Mouse (Mus musculus): ENCODE data around the gene Mapk8ip2. TPM values are rescaled to one million over a fixed set of nuclear protein-coding genes. Genes with fewer than 3 reads are reported as not detected.

Gene Mapk8ip2
- 0.41 and 0.42 TPM in 2 replicates for polyA plus RNA-seq (2014; fragmentation: Nextera tagmentation; extraction: Ambion mirVana)

DNA sequence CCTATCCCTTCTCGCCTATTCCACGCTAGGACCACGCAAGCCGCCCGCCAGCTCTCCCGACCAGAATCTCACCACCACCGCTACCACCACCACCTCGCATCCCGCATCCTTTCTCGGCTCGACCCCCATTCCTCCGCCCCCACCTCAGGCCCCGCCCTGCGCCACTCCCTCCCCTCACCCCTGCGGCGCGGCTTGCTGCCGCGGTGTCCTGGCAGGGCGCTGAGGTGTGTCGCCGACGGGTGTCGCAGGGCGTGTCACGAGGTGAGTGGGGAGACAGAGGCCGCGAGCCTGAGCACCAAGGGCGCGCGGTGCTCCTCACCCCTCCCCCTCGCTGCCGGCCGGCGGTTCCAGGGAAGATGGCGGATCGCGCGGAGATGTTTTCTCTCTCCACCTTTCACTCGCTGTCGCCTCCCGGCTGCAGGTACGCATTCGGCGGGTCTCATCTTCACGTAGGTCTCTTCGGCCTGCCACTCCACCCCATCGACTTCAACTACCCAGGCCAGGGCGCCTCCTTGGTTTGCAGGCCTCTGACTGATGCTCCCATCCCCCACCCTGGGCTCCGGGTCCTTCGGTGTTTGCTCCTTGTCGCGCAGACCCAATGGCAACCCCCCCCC, at the start of gene Mapk8ip2:
TSS of gene Mapk8ip2 (plus strand) at position 49 of the 614 bp plus-strand sequence.
- Histone ChIP-seq H3K4me2 (ENCODE audit: low read length) (peak within 1 kb of the TSS; percentile 75), H3K4me1 (ENCODE audit: control insufficient read depth in 2 of 2, insufficient read depth in 2 of 2, low read length in 2 of 2) (peaks cover 6 to 9% of the 10 kb centered on the region in 2 experiments; a peak in 3 of 4 replicates), H3K27ac (replicated peaks in 1 of 2; ENCODE audit: control insufficient read depth in 1 of 2, insufficient read depth in 1 of 2, low read depth in 2 of 2, low read length in 2 of 2) (no peak within 1 kb of the TSS), H3K9me3 (ENCODE audit: control insufficient read depth, low read length) (no peaks in the 10 kb centered on the region), H3K4me3 (ENCODE audit: control insufficient read depth in 1 of 2, insufficient read depth in 1 of 2, low read depth in 1 of 2, low read length in 2 of 2) (peak within 1 kb of the TSS; percentile 32 to 41), H3K27me3 (ENCODE audit: control insufficient read depth, insufficient read depth, low read length) (peaks cover 68% of the 10 kb centered on the region), H3K36me3 (ENCODE audit: control insufficient read depth, insufficient read depth, low read length) (no peaks in the 10 kb centered on the region), H3K9ac (ENCODE audit: low read length) (no peak within 1 kb of the TSS)
- no peak for ATAC-seq (ENCODE audit: insufficient number of reproducible peaks, insufficient read depth, low FRiP score, low read depth)
- under 1% methylated on average over 53 of the region's 53 CpGs for WGBS

DNA sequence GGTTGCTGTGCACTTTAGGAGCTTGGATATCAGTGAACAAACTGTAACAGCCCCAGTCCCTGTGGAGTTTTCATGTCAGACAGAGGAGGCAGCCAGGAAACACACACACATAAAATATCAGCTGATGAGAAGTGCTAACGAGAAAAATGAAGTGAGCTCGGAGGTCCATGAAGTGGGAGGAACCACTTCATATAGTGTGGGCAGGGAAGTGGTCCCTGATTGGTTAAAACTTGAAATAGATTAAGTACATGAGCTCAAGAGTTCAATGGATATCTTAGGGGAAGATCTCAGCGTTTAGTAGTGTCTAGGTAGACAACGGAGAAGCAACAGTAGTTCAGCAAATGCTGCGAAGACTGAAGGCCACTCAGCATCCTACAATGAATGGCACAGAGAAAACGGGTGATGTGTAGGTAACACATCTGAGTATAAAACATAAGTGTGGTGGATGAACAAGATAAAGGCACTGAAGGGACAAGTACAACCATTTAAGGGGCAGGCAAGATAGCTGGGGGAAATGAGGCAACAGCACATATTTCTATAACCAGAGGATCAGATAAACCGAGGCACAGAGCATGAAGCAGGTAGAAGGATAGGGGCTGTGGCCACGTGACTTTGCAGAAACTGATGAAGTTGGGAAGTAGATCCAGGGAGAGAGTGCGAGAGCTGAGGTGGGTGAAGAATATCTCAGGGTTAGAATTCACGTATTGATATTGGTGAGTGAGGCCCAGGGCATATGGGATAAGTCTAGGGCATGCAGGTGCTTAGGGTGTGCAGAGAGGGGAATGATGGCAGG, 48.7 kb upstream of the Mapk8ip2 start:
- WGBS, result 70% methylated on average over 10 of the region's 10 CpGs

DNA sequence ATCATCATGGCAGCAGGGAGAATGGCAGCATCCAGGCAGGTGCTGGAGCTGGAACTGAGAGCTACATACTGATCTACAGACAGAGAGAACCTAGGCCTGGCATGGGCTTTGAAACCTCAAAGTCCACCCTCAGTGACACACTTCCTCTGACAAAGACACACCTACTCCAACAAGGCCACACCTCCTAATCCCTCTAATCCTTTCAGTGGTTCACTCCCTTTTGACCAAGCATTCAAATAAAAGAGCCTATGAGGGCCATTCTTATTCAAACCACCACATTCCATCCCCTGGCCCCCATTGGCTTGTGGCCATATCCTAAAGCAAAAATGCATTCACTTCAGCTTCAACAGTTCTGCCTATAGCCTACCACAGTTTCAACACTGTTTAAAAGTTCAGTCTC, 47.0 kb upstream of the Mapk8ip2 start:
- no peak overlapping the region for H3K4me3 ChIP-seq (ENCODE audit: control insufficient read depth in 1 of 2, insufficient read depth in 1 of 2, low read depth in 1 of 2, low read length in 2 of 2)
- peaks cover 10% of the 10 kb centered on the region; the same call in 1 of the 2 replicates for H3K9me3 ChIP-seq (ENCODE audit: control insufficient read depth, low read length)
- H3K27ac ChIP-seq (replicated peaks in 1 of 2; ENCODE audit: control insufficient read depth in 1 of 2, insufficient read depth in 1 of 2, low read depth in 2 of 2, low read length in 2 of 2), result no peak overlapping the region
- no peaks in the 10 kb centered on the region for H3K27me3 ChIP-seq (ENCODE audit: control insufficient read depth, insufficient read depth, low read length)
- no peak for ATAC-seq (ENCODE audit: insufficient number of reproducible peaks, insufficient read depth, low FRiP score, low read depth)
- H3K4me1 ChIP-seq (ENCODE audit: control insufficient read depth in 2 of 2, insufficient read depth in 2 of 2, low read length in 2 of 2), result no peaks in the 10 kb centered on the region
- no peak overlapping the region for H3K4me2 ChIP-seq (ENCODE audit: low read length)
- no peaks in the 10 kb centered on the region for H3K36me3 ChIP-seq (ENCODE audit: control insufficient read depth, insufficient read depth, low read length)
- no peak overlapping the region for H3K9ac ChIP-seq (ENCODE audit: low read length)

More for the DNA sequence above, 48.7 kb upstream of the Mapk8ip2 start:
- no peaks in the 10 kb centered on the region for H3K4me1 ChIP-seq (ENCODE audit: control insufficient read depth in 2 of 2, insufficient read depth in 2 of 2, low read length in 2 of 2)
- H3K27me3 ChIP-seq (ENCODE audit: control insufficient read depth, insufficient read depth, low read length), result no peaks in the 10 kb centered on the region
- no peak overlapping the region for H3K4me2 ChIP-seq (ENCODE audit: low read length)
- no peak overlapping the region for H3K4me3 ChIP-seq (ENCODE audit: control insufficient read depth in 1 of 2, insufficient read depth in 1 of 2, low read depth in 1 of 2, low read length in 2 of 2)
- no peak overlapping the region for H3K9ac ChIP-seq (ENCODE audit: low read length)
- no peaks in the 10 kb centered on the region for H3K36me3 ChIP-seq (ENCODE audit: control insufficient read depth, insufficient read depth, low read length)
- ATAC-seq (ENCODE audit: insufficient number of reproducible peaks, insufficient read depth, low FRiP score, low read depth), result no peak
- peaks cover 10% of the 10 kb centered on the region; the same call in 1 of the 2 replicates for H3K9me3 ChIP-seq (ENCODE audit: control insufficient read depth, low read length)
- no peak overlapping the region for H3K27ac ChIP-seq (replicated peaks in 1 of 2; ENCODE audit: control insufficient read depth in 1 of 2, insufficient read depth in 1 of 2, low read depth in 2 of 2, low read length in 2 of 2)

DNA sequence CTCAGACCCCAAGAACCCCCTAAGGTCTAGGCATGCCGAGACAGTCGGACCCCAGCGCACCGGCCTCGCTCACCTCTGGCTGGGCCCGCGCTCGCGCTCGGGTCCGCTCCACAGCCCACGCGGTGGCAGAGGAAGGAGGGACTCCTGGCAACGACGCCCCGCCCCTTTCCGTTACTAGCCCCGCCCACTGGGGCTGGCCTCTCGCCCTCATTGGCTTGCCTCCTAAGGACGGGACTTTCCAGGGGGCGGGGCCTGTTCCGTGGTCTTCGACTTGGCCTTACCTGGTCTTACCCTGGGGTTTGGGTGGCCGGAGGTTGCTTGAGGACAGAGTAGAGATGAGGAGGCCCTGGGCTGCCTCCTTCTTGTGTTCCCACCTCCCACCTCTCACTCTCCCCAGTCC, 43.6 kb upstream of the Mapk8ip2 start, which contains the start of gene Syce3:
TSS of gene Syce3 (minus strand) at position 386 of the 400 bp plus-strand sequence.
- no peaks in the 10 kb centered on the region for H3K36me3 ChIP-seq (ENCODE audit: control insufficient read depth, insufficient read depth, low read length)
- H3K27me3 ChIP-seq (ENCODE audit: control insufficient read depth, insufficient read depth, low read length), result no peaks in the 10 kb centered on the region
- H3K9me3 ChIP-seq (ENCODE audit: control insufficient read depth, low read length), result peaks cover 10% of the 10 kb centered on the region; the same call in 1 of the 2 replicates
- ATAC-seq (ENCODE audit: insufficient number of reproducible peaks, insufficient read depth, low FRiP score, low read depth), result peak; percentile 39; the same call in 1 of the 2 replicates
- H3K4me2 ChIP-seq (ENCODE audit: low read length), result no peak within 1 kb of the TSS
- no peak within 1 kb of the TSS for H3K4me3 ChIP-seq (ENCODE audit: control insufficient read depth in 1 of 2, insufficient read depth in 1 of 2, low read depth in 1 of 2, low read length in 2 of 2)
- H3K27ac ChIP-seq (replicated peaks in 1 of 2; ENCODE audit: control insufficient read depth in 1 of 2, insufficient read depth in 1 of 2, low read depth in 2 of 2, low read length in 2 of 2), result no peak within 1 kb of the TSS
- peaks cover 0 to 4% of the 10 kb centered on the region in 2 experiments; a peak in 1 of 4 replicates for H3K4me1 ChIP-seq (ENCODE audit: control insufficient read depth in 2 of 2, insufficient read depth in 2 of 2, low read length in 2 of 2)
- 79% methylated on average over 24 of the region's 24 CpGs for WGBS
- no peak within 1 kb of the TSS for H3K9ac ChIP-seq (ENCODE audit: low read length)

DNA sequence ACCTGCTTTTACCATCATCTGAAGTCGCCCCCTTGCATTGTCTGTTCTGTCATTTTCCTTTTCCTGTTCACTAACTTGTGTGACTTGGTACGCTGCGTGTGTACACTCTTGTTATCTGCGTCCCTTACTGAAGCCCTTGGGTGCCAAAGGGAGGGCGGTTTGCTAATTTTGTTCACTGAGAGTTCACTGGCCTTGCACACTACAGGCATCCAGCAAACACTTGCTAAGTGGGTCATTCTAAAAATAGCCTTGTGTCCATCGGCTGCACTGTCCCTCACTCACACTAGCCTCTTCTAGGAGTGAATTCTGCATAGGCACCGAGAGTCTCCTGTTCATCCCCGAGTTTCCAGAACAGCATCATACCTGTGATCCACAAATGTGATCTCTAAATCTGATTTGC, 38.4 kb upstream of the Mapk8ip2 start:
- Histone ChIP-seq H3K9me3 (ENCODE audit: control insufficient read depth, low read length) (no peaks in the 10 kb centered on the region), H3K27me3 (ENCODE audit: control insufficient read depth, insufficient read depth, low read length) (no peaks in the 10 kb centered on the region), H3K4me1 (ENCODE audit: control insufficient read depth in 2 of 2, insufficient read depth in 2 of 2, low read length in 2 of 2) (peaks cover 9 to 11% of the 10 kb centered on the region in 2 experiments; a peak in 3 of 4 replicates), H3K9ac (ENCODE audit: low read length) (no peak overlapping the region; the same call in 1 of the 2 replicates), H3K36me3 (ENCODE audit: control insufficient read depth, insufficient read depth, low read length) (peaks cover 43% of the 10 kb centered on the region), H3K4me2 (ENCODE audit: low read length) (peak overlapping the region; percentile 12), H3K4me3 (ENCODE audit: control insufficient read depth in 1 of 2, insufficient read depth in 1 of 2, low read depth in 1 of 2, low read length in 2 of 2) (no peak overlapping the region), H3K27ac (replicated peaks in 1 of 2; ENCODE audit: control insufficient read depth in 1 of 2, insufficient read depth in 1 of 2, low read depth in 2 of 2, low read length in 2 of 2) (peak overlapping the region; percentile 87)
- peak; percentile 62; the same call in 1 of the 2 replicates for ATAC-seq (ENCODE audit: insufficient number of reproducible peaks, insufficient read depth, low FRiP score, low read depth)
- WGBS, result 27% methylated on average over 8 of the region's 8 CpGs

DNA sequence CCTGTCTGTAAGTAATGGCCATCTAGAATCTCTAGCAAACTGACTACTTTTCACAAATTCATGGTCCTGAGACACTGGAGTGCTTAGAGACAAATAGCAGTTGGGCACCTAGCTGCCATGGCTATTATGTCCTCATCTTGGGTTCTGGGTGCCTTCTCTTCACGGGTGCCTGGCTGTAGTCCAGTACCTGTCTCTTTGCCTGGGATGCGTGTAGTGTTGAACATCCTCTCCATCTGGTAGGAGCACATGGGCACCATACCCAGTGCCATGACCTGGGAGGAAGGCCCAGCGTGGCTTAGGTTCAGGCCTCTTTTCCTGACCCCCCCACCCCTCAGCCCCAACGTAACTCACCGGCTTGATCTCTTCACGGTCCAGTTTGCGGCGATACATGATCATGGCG, 31.8 kb upstream of the Mapk8ip2 start:
- H3K27ac ChIP-seq (replicated peaks in 1 of 2; ENCODE audit: control insufficient read depth in 1 of 2, insufficient read depth in 1 of 2, low read depth in 2 of 2, low read length in 2 of 2), result no peak overlapping the region
- H3K4me3 ChIP-seq (ENCODE audit: control insufficient read depth in 1 of 2, insufficient read depth in 1 of 2, low read depth in 1 of 2, low read length in 2 of 2), result no peak overlapping the region
- ATAC-seq (ENCODE audit: insufficient number of reproducible peaks, insufficient read depth, low FRiP score, low read depth), result no peak
- no peaks in the 10 kb centered on the region for H3K27me3 ChIP-seq (ENCODE audit: control insufficient read depth, insufficient read depth, low read length)
- no peaks in the 10 kb centered on the region for H3K9me3 ChIP-seq (ENCODE audit: control insufficient read depth, low read length)
- H3K4me2 ChIP-seq (ENCODE audit: low read length), result no peak overlapping the region
- 95% methylated on average over 9 of the region's 9 CpGs for WGBS
- H3K36me3 ChIP-seq (ENCODE audit: control insufficient read depth, insufficient read depth, low read length), result peaks cover 87% of the 10 kb centered on the region
- H3K9ac ChIP-seq (ENCODE audit: low read length), result no peak overlapping the region
- H3K4me1 ChIP-seq (ENCODE audit: control insufficient read depth in 2 of 2, insufficient read depth in 2 of 2, low read length in 2 of 2), result peaks cover 19 to 27% of the 10 kb centered on the region in 2 experiments

DNA sequence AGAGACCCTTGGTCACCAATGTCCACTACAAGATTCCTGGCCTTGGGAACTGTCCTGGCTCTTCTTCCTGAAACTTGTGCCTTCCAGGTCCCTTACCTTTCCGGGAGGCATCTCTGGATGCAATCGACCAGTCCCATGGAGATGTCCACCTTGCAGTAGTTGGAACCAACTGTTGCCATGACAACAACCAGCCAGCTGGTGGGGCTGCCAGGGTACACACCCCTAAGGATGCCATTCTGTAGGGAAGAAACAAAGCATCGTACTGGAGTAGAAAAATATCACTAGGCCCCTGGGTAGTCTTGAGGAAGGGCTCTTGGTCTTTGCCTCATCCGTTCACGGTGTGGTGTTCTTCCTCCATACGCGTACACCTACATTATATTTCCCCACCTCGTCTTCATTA, 29.1 kb upstream of the Mapk8ip2 start:
- no peaks in the 10 kb centered on the region for H3K9me3 ChIP-seq (ENCODE audit: control insufficient read depth, low read length)
- H3K4me2 ChIP-seq (ENCODE audit: low read length), result peak overlapping the region; percentile 75
- H3K4me1 ChIP-seq (ENCODE audit: control insufficient read depth in 2 of 2, insufficient read depth in 2 of 2, low read length in 2 of 2), result peaks cover 25 to 38% of the 10 kb centered on the region in 2 experiments
- peak overlapping the region; percentile 51 to 61 for H3K4me3 ChIP-seq (ENCODE audit: control insufficient read depth in 1 of 2, insufficient read depth in 1 of 2, low read depth in 1 of 2, low read length in 2 of 2)
- peak overlapping the region; percentile 60 to 99; a peak in 3 of 4 replicates for H3K27ac ChIP-seq (replicated peaks in 1 of 2; ENCODE audit: control insufficient read depth in 1 of 2, insufficient read depth in 1 of 2, low read depth in 2 of 2, low read length in 2 of 2)
- H3K27me3 ChIP-seq (ENCODE audit: control insufficient read depth, insufficient read depth, low read length), result no peaks in the 10 kb centered on the region
- 78% methylated on average over 8 of the region's 8 CpGs for WGBS
- H3K36me3 ChIP-seq (ENCODE audit: control insufficient read depth, insufficient read depth, low read length), result peaks cover 73% of the 10 kb centered on the region
- peak overlapping the region; percentile 95 for H3K9ac ChIP-seq (ENCODE audit: low read length)
- no peak for ATAC-seq (ENCODE audit: insufficient number of reproducible peaks, insufficient read depth, low FRiP score, low read depth)
